Mouse (Mus musculus) neural tube, embryonic 12.5 days (tissue): ENCODE measurements around the gene Ssna1. TPM values are rescaled to one million over a fixed set of nuclear protein-coding genes. Genes with fewer than 3 reads are reported as not detected.

Source experiments
- ATAC-seq: fragments of 200-750 bp; cut with Nextera tagmentation; 2 replicates; pipeline ENCODE4 v1.8.0; 2017; ENCODE audit warnings: low read depth, mild to moderate bottlenecking, moderate TSS enrichment, moderate library complexity; ENCODE audit not compliant: low FRiP score
- H3K27ac ChIP-seq: fragments of 300-500 bp; sonication (generic); 2 replicates; pipeline ENCODE4 v1.5.1; 2016
- H3K27me3 ChIP-seq: fragments of 300-500 bp; sonication (generic); replicated peaks from 2 replicates; pipeline ENCODE4 v1.6.1; 2016; ENCODE audit warnings: mild to moderate bottlenecking
- H3K36me3 ChIP-seq: fragments of 300-500 bp; sonication (generic); 2 replicates; pipeline ENCODE4 v1.6.1; 2016; ENCODE audit warnings: mild to moderate bottlenecking
- H3K4me1 ChIP-seq: fragments of 300-500 bp; sonication (generic); 2 replicates; pipeline ENCODE4 v1.6.1; 2016
- H3K4me2 ChIP-seq: fragments of 300-500 bp; sonication (generic); replicated peaks from 2 replicates; pipeline ENCODE4 v1.6.1; 2016; ENCODE audit warnings: mild to moderate bottlenecking
- H3K4me3 ChIP-seq: fragments of 300-500 bp; sonication (generic); 2 replicates; pipeline ENCODE4 v1.5.1; 2016
- H3K9ac ChIP-seq: fragments of 300-500 bp; sonication (generic); 2 replicates; pipeline ENCODE4 v1.6.1; 2016; ENCODE audit warnings: mild to moderate bottlenecking
- H3K9me3 ChIP-seq: fragments of 300-500 bp; sonication (generic); 2 replicates; pipeline ENCODE4 v1.6.1; 2016; ENCODE audit warnings: mild to moderate bottlenecking
- WGBS: fragments of 180-500 bp; shearing (Covaris S2); methylation state at CpG from one replicate; pipeline ENCODE4 v1.1.7; 2016; 5-methylcytosine and 5-hydroxymethylcytosine counted together
- polyA plus RNA-seq: library from polyadenylated mRNA; unstranded; fragments of >200 nt; fragmentation: Nextera tagmentation; extraction: Ambion mirVana; gene quantifications from 2 replicates; pipeline ENCODE4 v1.2.1, GENCODE M21; 2016

Ssna1 gene
- polyA plus RNA-seq, 1 experiment from 2014 or later = 201 TPM

- WGBS = 94% methylated on average over 3 of the region's 3 CpGs
- Histone ChIP-seq H3K9me3 (no peaks in the 10 kb centered on the region), H3K27ac (no peak within 1 kb of the TSS), H3K36me3 (no peaks in the 10 kb centered on the region), H3K9ac (no peak within 1 kb of the TSS), H3K4me1 (peaks cover 1% of the 10 kb centered on the region), H3K4me3 (no peak within 1 kb of the TSS), H3K4me2 (no peak within 1 kb of the TSS), H3K27me3 (peaks cover 9% of the 10 kb centered on the region; the same call in 1 of the 2 replicates)
- ATAC-seq = no peak
Measured at GRCm38 (mm10) chr2:25234050-25234449, 38.2 kb downstream of the Ssna1 start, which contains the start of gene Slc34a3. TSS of gene Slc34a3 (minus strand) at chr2:25234364.

GRCm38 (mm10) chr2:25233421-25233820, 38.8 kb downstream of the Ssna1 start:
- H3K4me1 ChIP-seq = peaks cover 6% of the 10 kb centered on the region
- H3K4me3 ChIP-seq = no peak overlapping the region
- ATAC-seq = no peak
- 79% methylated on average over 4 of the region's 4 CpGs for WGBS
- no peaks in the 10 kb centered on the region for H3K9me3 ChIP-seq
- no peak overlapping the region for H3K27ac ChIP-seq
- peaks cover 9% of the 10 kb centered on the region; the same call in 1 of the 2 replicates for H3K27me3 ChIP-seq
- no peaks in the 10 kb centered on the region for H3K36me3 ChIP-seq
- no peak overlapping the region for H3K9ac ChIP-seq
- H3K4me2 ChIP-seq = no peak overlapping the region

GRCm38 (mm10) chr2:25231038-25231437, 41.2 kb downstream of the Ssna1 start:
- 59% methylated on average over 12 of the region's 12 CpGs for WGBS
- no peak overlapping the region for H3K4me3 ChIP-seq
- no peaks in the 10 kb centered on the region for H3K9me3 ChIP-seq
- no peaks in the 10 kb centered on the region for H3K36me3 ChIP-seq
- no peak for ATAC-seq
- no peak overlapping the region for H3K27ac ChIP-seq
- H3K27me3 ChIP-seq = peaks cover 9% of the 10 kb centered on the region; the same call in 1 of the 2 replicates
- no peak overlapping the region for H3K9ac ChIP-seq
- no peak overlapping the region for H3K4me2 ChIP-seq
- H3K4me1 ChIP-seq = peaks cover 6% of the 10 kb centered on the region

GRCm38 (mm10) chr2:25230581-25230980, 41.7 kb downstream of the Ssna1 start:
- peaks cover 9% of the 10 kb centered on the region; the same call in 1 of the 2 replicates for H3K27me3 ChIP-seq
- H3K9me3 ChIP-seq = no peaks in the 10 kb centered on the region
- H3K4me3 ChIP-seq = no peak overlapping the region
- H3K4me2 ChIP-seq = no peak overlapping the region
- peaks cover 10% of the 10 kb centered on the region for H3K4me1 ChIP-seq
- no peak overlapping the region for H3K9ac ChIP-seq
- ATAC-seq = no peak
- H3K36me3 ChIP-seq = no peaks in the 10 kb centered on the region
- 83% methylated on average over 7 of the region's 7 CpGs for WGBS
- H3K27ac ChIP-seq = no peak overlapping the region

GRCm38 (mm10) chr2:25229582-25229981, 42.7 kb downstream of the Ssna1 start:
- H3K9me3 ChIP-seq = no peaks in the 10 kb centered on the region
- peaks cover 14% of the 10 kb centered on the region for H3K4me1 ChIP-seq
- peaks cover 9% of the 10 kb centered on the region; the same call in 1 of the 2 replicates for H3K27me3 ChIP-seq
- no peak overlapping the region for H3K9ac ChIP-seq
- no peak for ATAC-seq
- 84% methylated on average over 5 of the region's 5 CpGs for WGBS
- no peak overlapping the region for H3K4me2 ChIP-seq
- no peak overlapping the region for H3K27ac ChIP-seq
- no peak overlapping the region for H3K4me3 ChIP-seq
- H3K36me3 ChIP-seq = no peaks in the 10 kb centered on the region

- H3K4me3 ChIP-seq = no peak overlapping the region
- no peak overlapping the region for H3K27ac ChIP-seq
- H3K27me3 ChIP-seq = peaks cover 9% of the 10 kb centered on the region; the same call in 1 of the 2 replicates
- H3K9me3 ChIP-seq = no peaks in the 10 kb centered on the region
- no peak overlapping the region for H3K9ac ChIP-seq
- no peak for ATAC-seq
- 70% methylated on average over 6 of the region's 6 CpGs for WGBS
- H3K36me3 ChIP-seq = no peaks in the 10 kb centered on the region
- peak overlapping the region; percentile 38 for H3K4me2 ChIP-seq
- H3K4me1 ChIP-seq = peaks cover 14% of the 10 kb centered on the region
Measured at GRCm38 (mm10) chr2:25228995-25229530, 43.2 kb downstream of the Ssna1 start.

- Histone ChIP-seq H3K9ac (no peak overlapping the region), H3K4me1 (peaks cover 19% of the 10 kb centered on the region), H3K9me3 (no peaks in the 10 kb centered on the region), H3K27ac (no peak overlapping the region), H3K4me2 (peak overlapping the region; percentile 38), H3K36me3 (no peaks in the 10 kb centered on the region), H3K4me3 (no peak overlapping the region), H3K27me3 (peaks cover 9% of the 10 kb centered on the region; the same call in 1 of the 2 replicates)
- WGBS = 0% methylated on average over 7 of the region's 7 CpGs
- ATAC-seq = no peak
Measured at GRCm38 (mm10) chr2:25228431-25228889, 43.8 kb downstream of the Ssna1 start.

GRCm38 (mm10) chr2:25227406-25227805, 44.8 kb downstream of the Ssna1 start:
- peaks cover 9% of the 10 kb centered on the region; the same call in 1 of the 2 replicates for H3K27me3 ChIP-seq
- no peaks in the 10 kb centered on the region for H3K36me3 ChIP-seq
- H3K9ac ChIP-seq = no peak overlapping the region
- H3K4me1 ChIP-seq = peaks cover 23% of the 10 kb centered on the region
- H3K4me3 ChIP-seq = no peak overlapping the region
- H3K27ac ChIP-seq = no peak overlapping the region
- no peak overlapping the region for H3K4me2 ChIP-seq
- ATAC-seq = no peak
- WGBS = 91% methylated on average over 4 of the region's 4 CpGs
- H3K9me3 ChIP-seq = no peaks in the 10 kb centered on the region

GRCm38 (mm10) chr2:25226864-25227263, 45.4 kb downstream of the Ssna1 start:
- H3K27ac ChIP-seq = no peak overlapping the region
- WGBS = 82% methylated on average over 5 of the region's 5 CpGs
- peaks cover 23% of the 10 kb centered on the region for H3K4me1 ChIP-seq

GRCm38 (mm10) chr2:25225811-25226379, 46.3 kb downstream of the Ssna1 start:
- Histone ChIP-seq H3K9ac (no peak overlapping the region), H3K4me3 (peak overlapping the region; percentile 48; the same call in 1 of the 2 replicates), H3K27ac (0 out of 2 replicates have a peak overlapping the region, but pooled peaks have one; percentile 91), H3K4me2 (peak overlapping the region; percentile 57), H3K9me3 (no peaks in the 10 kb centered on the region), H3K36me3 (peaks cover 5% of the 10 kb centered on the region; the same call in 1 of the 2 replicates), H3K27me3 (no peaks in the 10 kb centered on the region), H3K4me1 (peaks cover 23% of the 10 kb centered on the region)
- no peak for ATAC-seq
- WGBS = 80% methylated on average over 8 of the region's 8 CpGs

More at GRCm38 (mm10) chr2:25226864-25227263, 45.4 kb downstream of the Ssna1 start:
- Histone ChIP-seq H3K4me3 (no peak overlapping the region), H3K9me3 (no peaks in the 10 kb centered on the region), H3K27me3 (peaks cover 7% of the 10 kb centered on the region; the same call in 1 of the 2 replicates), H3K36me3 (peaks cover 1% of the 10 kb centered on the region; the same call in 1 of the 2 replicates), H3K4me2 (no peak overlapping the region), H3K9ac (no peak overlapping the region)
- ATAC-seq = no peak

GRCm38 (mm10) chr2:25224766-25225752, 47.2 kb downstream of the Ssna1 start:
- peak; percentile 96 for ATAC-seq

GRCm38 (mm10) chr2:25224492-25224765, 47.8 kb downstream of the Ssna1 start, which contains the start of gene Tubb4b:
TSS of gene Tubb4b (minus strand) at chr2:25224702.
- Histone ChIP-seq H3K4me1 (peaks cover 23% of the 10 kb centered on the region), H3K27me3 (no peaks in the 10 kb centered on the region), H3K9ac (peak within 1 kb of the TSS; percentile 79), H3K4me2 (peak within 1 kb of the TSS; percentile 98), H3K9me3 (no peaks in the 10 kb centered on the region), H3K27ac (peak within 1 kb of the TSS; percentile 91), H3K36me3 (peaks cover 5% of the 10 kb centered on the region; the same call in 1 of the 2 replicates), H3K4me3 (peak within 1 kb of the TSS; percentile 90)
- ATAC-seq = no peak
- WGBS = under 1% methylated on average over 17 of the region's 17 CpGs

More at GRCm38 (mm10) chr2:25224766-25225752, 47.2 kb downstream of the Ssna1 start:
- Histone ChIP-seq H3K9ac (peak overlapping the region; percentile 60), H3K27me3 (no peaks in the 10 kb centered on the region), H3K9me3 (no peaks in the 10 kb centered on the region), H3K4me2 (peak overlapping the region; percentile 57), H3K4me1 (peaks cover 23% of the 10 kb centered on the region), H3K4me3 (peak overlapping the region; percentile 48), H3K36me3 (peaks cover 5% of the 10 kb centered on the region; the same call in 1 of the 2 replicates), H3K27ac (peak overlapping the region; percentile 91)
- WGBS = 2% methylated on average over 41 of the region's 41 CpGs
